Comparison of ENCODE assay signal across 8 mouse cellular contexts in genomic region chr10:127063239-127063872, GRCm38 (mm10). TPM values are rescaled to one million over a fixed set of nuclear protein-coding genes. Genes with fewer than 3 reads are reported as not detected.
DNase-seq lines count a peak whose midpoint lies in the region; ATAC-seq lines count a peak whose summit lies in the region.

Gene Cdk4, plus strand, starts transcription at chr10:127063534.

- peaks cover 36% of the 10 kb centered on the region for H3K36me3 ChIP-seq in hindbrain, embryonic 16.5 days (ENCODE audit: control insufficient read depth, insufficient read depth, low read length)
- H3K36me3 ChIP-seq in macrophage (ENCODE audit: inconsistent target), result peaks cover 34% of the 10 kb centered on the region

- peaks cover 22% of the 10 kb centered on the region for H3K4me1 ChIP-seq in hindbrain, embryonic 16.5 days (ENCODE audit: control insufficient read depth, insufficient read depth, low read depth, low read length)

- WGBS in hindbrain, embryonic 16.5 days, result 0% methylated on average over 39 of the region's 46 CpGs
- under 1% methylated on average over 46 of the region's 46 CpGs for WGBS in macrophage (ENCODE audit: missing documents)

- DNase-seq in WW6 (ENCODE audit: low read depth, low spot score), result peak; percentile 95
- peak; percentile 99 for DNase-seq in cerebellum, postnatal 4 days (ENCODE audit: low spot score in 2 of 2)
- DNase-seq in gastrocnemius, adult 18-20 months (ENCODE audit: low spot score), result peak; percentile 97
- DNase-seq in left cerebral cortex, adult 18-20 months (ENCODE audit: low spot score in 2 of 2), result peak; percentile 97 to 98
- DNase-seq in right cerebral cortex, adult 18-20 months, result peak; percentile 99
- peak; percentile 98 for DNase-seq in urinary bladder, postnatal 10 days (ENCODE audit: low spot score)

- H3K79me2 ChIP-seq in macrophage (ENCODE audit: inconsistent target), result peaks cover 32% of the 10 kb centered on the region

- peak; percentile 90 for ATAC-seq in hindbrain, embryonic 16.5 days

- H3K4me3 ChIP-seq in hindbrain, embryonic 16.5 days (ENCODE audit: low read length), result peak within 1 kb of the TSS; percentile 65
- peak within 1 kb of the TSS; percentile 69 for H3K4me3 ChIP-seq in macrophage (ENCODE audit: inconsistent target)

- no peaks in the 10 kb centered on the region for H3K9me3 ChIP-seq in hindbrain, embryonic 16.5 days (ENCODE audit: control insufficient read depth, low read length)

- H3K27me3 ChIP-seq in hindbrain, embryonic 16.5 days (replicated peaks; ENCODE audit: control insufficient read depth, insufficient read depth, low read length), result no peaks in the 10 kb centered on the region

- peak within 1 kb of the TSS; percentile 84 for H3K9ac ChIP-seq in hindbrain, embryonic 16.5 days (ENCODE audit: low read depth, low read length)

- peak within 1 kb of the TSS; percentile 86 for H3K27ac ChIP-seq in hindbrain, embryonic 16.5 days (ENCODE audit: low read depth, low read length)
- H3K27ac ChIP-seq in macrophage, result peak within 1 kb of the TSS; percentile 87

- H3K4me2 ChIP-seq in hindbrain, embryonic 16.5 days (ENCODE audit: low read length), result peak within 1 kb of the TSS; percentile 77

RNA-seq across cellular contexts. Expression of gene Cdk4, which starts in this region (rescaled TPM):
- total RNA-seq in gastrocnemius, adult 18-20 months (2021), result 10 to 100 TPM; 42.2 to 45.6 TPM
- 669 and 724 TPM in 2 replicates for polyA plus RNA-seq in hindbrain, embryonic 16.5 days (2015; fragmentation: Nextera tagmentation; extraction: Ambion mirVana)
- 10 to 100 TPM; 67.9 to 71.8 TPM for total RNA-seq in left cerebral cortex, adult 18-20 months (2021)
- total RNA-seq in macrophage (2018; cell fraction: chromatin; rRNA removed), result 100 to 1,000 TPM in 6 of 26 experiments, 10 to 100 TPM in 20; 24.2 to 132 (median 59.4) TPM
- total RNA-seq in macrophage (2018; cell fraction: cytosol; rRNA removed), result 100 to 1,000 TPM in 9 of 26 experiments, 10 to 100 TPM in 17; 62.4 to 138 (median 87.8) TPM
- 100 to 1,000 TPM in 7 of 26 experiments, 10 to 100 TPM in 19; 37.6 to 217 (median 77.9) TPM for total RNA-seq in macrophage (2018; cell fraction: nucleus; rRNA removed)
- polyA plus RNA-seq in macrophage (2018), result 131 to 178 TPM (median 145 TPM) in 3 replicates

Comparison
In these comparisons a context has a peak if more than half of its experiments do, and no peak if none do; other contexts are left out.
1. Peak in every context shown above with its lines: DNase-seq, ATAC-seq, H3K4me3 ChIP-seq and H3K27ac ChIP-seq.